Comparison of ENCODE assay signal across 8 mouse cellular contexts in the genomic region with DNA sequence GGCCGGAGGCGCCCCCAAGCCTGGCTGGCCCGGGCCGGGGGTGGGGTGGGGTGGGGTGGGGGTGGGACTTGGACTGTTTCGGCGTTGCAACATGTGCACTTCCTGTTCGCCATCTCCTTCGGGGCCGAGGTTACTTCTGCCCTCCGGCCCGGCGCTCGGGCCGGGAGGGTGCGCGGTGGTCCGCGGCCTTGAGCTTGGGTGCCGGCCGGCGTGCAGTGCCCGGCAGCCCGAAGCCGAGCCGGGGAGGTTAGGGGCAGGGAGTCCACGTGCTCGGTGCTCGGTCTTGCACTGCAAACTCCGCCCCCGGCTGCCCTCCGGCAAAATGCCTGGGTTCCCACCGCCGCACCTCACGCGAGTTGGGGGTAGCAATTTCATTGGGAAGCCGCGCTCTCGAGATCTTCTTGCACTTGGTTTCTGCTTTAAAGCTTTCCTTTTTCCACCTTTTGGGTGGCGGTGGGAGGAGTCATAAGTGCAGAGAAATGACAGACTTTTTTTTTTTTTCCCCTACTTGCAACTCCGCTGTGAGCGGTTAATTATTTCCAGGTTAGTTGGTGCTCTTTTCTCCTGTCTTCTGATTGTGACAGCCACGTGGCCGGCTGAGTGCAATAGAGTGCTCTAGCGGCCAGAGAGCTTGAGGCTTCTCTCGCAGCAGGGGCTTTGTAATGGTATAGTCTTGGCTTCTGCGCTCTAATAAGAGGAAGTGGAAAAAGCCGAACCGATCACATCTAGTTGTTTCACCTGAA. TPM values are rescaled to one million over a fixed set of nuclear protein-coding genes. Genes with fewer than 3 reads are reported as not detected.
DNase-seq lines count a peak whose midpoint lies in the region; ATAC-seq and TF ChIP-seq lines count a peak whose summit lies in the region.

No protein-coding gene starts in this region.

- H3K4me3 ChIP-seq in MEL (ENCODE audit: control insufficient read depth in 1 of 2, insufficient read depth in 1 of 2, low read depth in 2 of 2, low read length in 2 of 2) = peak overlapping the region; percentile 73 to 99
- H3K4me3 ChIP-seq in forebrain, postnatal 0 days (ENCODE audit: low read depth, low read length) = peak overlapping the region; percentile 91
- H3K4me3 ChIP-seq in lung, postnatal 0 days (ENCODE audit: low read depth, low read length) = peak overlapping the region; percentile 87

- peak in 1 of 2 experiments; percentile 72; a peak in 3 of 4 replicates for TF ChIP-seq POLR2A in MEL (IDR thresholded peaks at IDR 0.05; ENCODE audit: control insufficient read depth in 1 of 2, insufficient read depth in 1 of 2, low read depth in 1 of 2, low read length in 2 of 2, poor library complexity in 1 of 2)

- peak; percentile 93 for DNase-seq in MEL (ENCODE audit: low read depth, low spot score)
- DNase-seq in cerebellum, adult 18-20 months = peak; percentile 76 to 83
- DNase-seq in forebrain, postnatal 0 days = peak; percentile 66
- peak; percentile 33 for DNase-seq in layer of hippocampus, adult 9-11 months
- DNase-seq in lung, postnatal 0 days (ENCODE audit: low spot score) = peak; percentile 82
- peak; percentile 33 for DNase-seq in retina, adult 2 months (ENCODE audit: low read depth, low spot score)
- peak; percentile 72 for DNase-seq in thymus, postnatal 25 days

- H3K4me1 ChIP-seq in MEL (ENCODE audit: control insufficient read depth in 1 of 2, insufficient read depth in 2 of 2, low read length in 2 of 2) = peaks cover 17 to 18% of the 10 kb centered on the region in 2 experiments
- 0 out of 2 replicates have a peak, but pooled peaks cover 3% of the 10 kb centered on the region for H3K4me1 ChIP-seq in forebrain, postnatal 0 days (ENCODE audit: insufficient read depth)
- H3K4me1 ChIP-seq in lung, postnatal 0 days (ENCODE audit: insufficient read depth, low read depth, low read length) = peaks cover 6% of the 10 kb centered on the region; the same call in 1 of the 2 replicates

- TF ChIP-seq RAD21 in MEL (IDR thresholded peaks at IDR 0.05; ENCODE audit: low read depth, low read length) = no peak

- peak overlapping the region; percentile 100 for H3K27ac ChIP-seq in MEL (ENCODE audit: control insufficient read depth, low read depth, low read length)
- H3K27ac ChIP-seq in forebrain, postnatal 0 days (ENCODE audit: low read depth, low read length) = peak overlapping the region; percentile 83
- H3K27ac ChIP-seq in lung, postnatal 0 days (ENCODE audit: low read length) = peak overlapping the region; percentile 96

- no peaks in the 10 kb centered on the region for H3K27me3 ChIP-seq in MEL (ENCODE audit: control insufficient read depth in 1 of 2, insufficient read depth in 2 of 2, low read length in 2 of 2)
- no peaks in the 10 kb centered on the region for H3K27me3 ChIP-seq in forebrain, postnatal 0 days (ENCODE audit: insufficient read depth, low read length)
- no peaks in the 10 kb centered on the region for H3K27me3 ChIP-seq in lung, postnatal 0 days (replicated peaks; ENCODE audit: insufficient read depth, low read length)

- TF ChIP-seq CTCF in MEL (IDR thresholded peaks at IDR 0.05 in 2 of 3, conservative IDR thresholded peaks at IDR 0.05 in 1 of 3; ENCODE audit: control insufficient read depth in 1 of 3, insufficient read depth in 1 of 3, low read depth in 2 of 3, low read length in 3 of 3, poor library complexity in 1 of 3, severe bottlenecking in 1 of 3) = no peak
- 0 out of 2 replicates have a peak, but pooled peaks have one; percentile 11 for TF ChIP-seq CTCF in forebrain, postnatal 0 days (IDR thresholded peaks at IDR 0.05; ENCODE audit: low read depth)
- peak; percentile 14; the same call in 1 of the 2 replicates for TF ChIP-seq CTCF in lung, postnatal 0 days (IDR thresholded peaks at IDR 0.05)

- 0 out of 4 replicates have a peak, but pooled peaks of 1 of the 2 experiments have one; percentile 30 for TF ChIP-seq EP300 in MEL (IDR thresholded peaks at IDR 0.05; ENCODE audit: low read depth in 1 of 2, low read length in 2 of 2)
- no peak for TF ChIP-seq EP300 in lung, postnatal 0 days (IDR thresholded peaks at IDR 0.05)

- H3K79me2 ChIP-seq in MEL (ENCODE audit: control insufficient read depth, insufficient read depth, low read length, poor library complexity) = peaks cover 50% of the 10 kb centered on the region

- H3K4me2 ChIP-seq in forebrain, postnatal 0 days (ENCODE audit: low read depth) = peak overlapping the region; percentile 80
- H3K4me2 ChIP-seq in lung, postnatal 0 days (replicated peaks; ENCODE audit: low read depth, low read length) = peak overlapping the region; percentile 77

- H3K9ac ChIP-seq in MEL (ENCODE audit: control insufficient read depth, low read depth, low read length, poor library complexity, severe bottlenecking) = peak overlapping the region; percentile 88
- peak overlapping the region; percentile 76 for H3K9ac ChIP-seq in forebrain, postnatal 0 days
- peak overlapping the region; percentile 89 for H3K9ac ChIP-seq in lung, postnatal 0 days (replicated peaks; ENCODE audit: low read depth)

- under 1% methylated on average over 48 of the region's 48 CpGs for WGBS in forebrain, postnatal 0 days
- 1% methylated on average over 41 of the region's 48 CpGs for WGBS in lung, postnatal 0 days

- ATAC-seq in forebrain, postnatal 0 days = peak; percentile 16
- peak; percentile 66 to 71 for ATAC-seq in hematopoietic stem cell, adult 5-6 weeks (replicated peaks in 1 of 2; ENCODE audit: insufficient read depth in 1 of 2, low FRiP score in 2 of 2, low TSS enrichment in 1 of 2, low read depth in 1 of 2, poor library complexity in 2 of 2, severe bottlenecking in 2 of 2)
- peak; percentile 44 for ATAC-seq in lung, postnatal 0 days

- no peaks in the 10 kb centered on the region for H3K9me3 ChIP-seq in MEL (replicated peaks; ENCODE audit: insufficient read depth, low read length)
- H3K9me3 ChIP-seq in forebrain, postnatal 0 days (ENCODE audit: low read length) = no peaks in the 10 kb centered on the region
- no peaks in the 10 kb centered on the region for H3K9me3 ChIP-seq in lung, postnatal 0 days (ENCODE audit: low read length)

- peaks cover 2 to 35% of the 10 kb centered on the region in 2 experiments for H3K36me3 ChIP-seq in MEL (ENCODE audit: control insufficient read depth in 1 of 2, insufficient read depth in 2 of 2, low read length in 2 of 2)
- no peaks in the 10 kb centered on the region for H3K36me3 ChIP-seq in forebrain, postnatal 0 days (ENCODE audit: insufficient read depth)
- no peaks in the 10 kb centered on the region for H3K36me3 ChIP-seq in lung, postnatal 0 days (ENCODE audit: insufficient read depth, low read length)

TF ChIP-seq in MEL, 35 proteins besides CTCF, POLR2A, EP300 and RAD21:
- TF ChIP-seq ETS1 (IDR thresholded peaks at IDR 0.05; ENCODE audit: low read depth, low read length) (peak; percentile 68), ZC3H11A (IDR thresholded peaks at IDR 0.05; ENCODE audit: low read depth, low read length) (no peak), MAZ (IDR thresholded peaks at IDR 0.05; ENCODE audit: low read depth, low read length) (0 out of 2 replicates have a peak, but pooled peaks have one; percentile 24), MYB (IDR thresholded peaks at IDR 0.05; ENCODE audit: low read depth, low read length) (no peak), MAX (IDR thresholded peaks at IDR 0.05; ENCODE audit: low read length) (peak; percentile 98), POLR2AphosphoS5 (IDR thresholded peaks at IDR 0.05; ENCODE audit: borderline replicate concordance, low read depth, low read length) (no peak), SMC3 (IDR thresholded peaks at IDR 0.05; ENCODE audit: low read depth, low read length) (no peak), ZMIZ1 (IDR thresholded peaks at IDR 0.05; ENCODE audit: low read depth, low read length) (no peak), ZNF384 (IDR thresholded peaks at IDR 0.05; ENCODE audit: low read depth, low read length) (peak; percentile 92), POLR2AphosphoS2 (IDR thresholded peaks at IDR 0.05; ENCODE audit: low read length) (peak; percentile 25; the same call in 1 of the 2 replicates), HCFC1 (IDR thresholded peaks at IDR 0.05; ENCODE audit: low read depth, low read length) (peak; percentile 58), BHLHE40 (IDR thresholded peaks at IDR 0.05; ENCODE audit: borderline replicate concordance, low read depth, low read length) (peak; percentile 24; the same call in 1 of the 2 replicates), GABPA (IDR thresholded peaks at IDR 0.05; ENCODE audit: low read depth, low read length) (no peak), ZKSCAN1 (IDR thresholded peaks at IDR 0.05; ENCODE audit: low read depth, low read length) (no peak), TAL1 (IDR thresholded peaks at IDR 0.05; ENCODE audit: low read length) (no peak), TBP (IDR thresholded peaks at IDR 0.05; ENCODE audit: low read depth, low read length) (peak; percentile 85), CHD1 (IDR thresholded peaks at IDR 0.05; ENCODE audit: low read depth, low read length) (no peak; the same call in 1 of the 2 replicates), TCF12 (IDR thresholded peaks at IDR 0.05; ENCODE audit: low read depth, low read length) (0 out of 2 replicates have a peak, but pooled peaks have one; percentile 2), NELFE (IDR thresholded peaks at IDR 0.05; ENCODE audit: low read depth, low read length) (0 out of 2 replicates have a peak, but pooled peaks have one; percentile 32), MXI1 (IDR thresholded peaks at IDR 0.05; ENCODE audit: low read depth, low read length) (peak; percentile 100), MYC (IDR thresholded peaks at IDR 0.05; ENCODE audit: low read depth, low read length) (peak; percentile 97), USF1 (IDR thresholded peaks at IDR 0.05; ENCODE audit: low read depth, low read length) (peak; percentile 80), SIN3A (IDR thresholded peaks at IDR 0.05; ENCODE audit: low read length) (peak; percentile 98)
TF ChIP-seq in MEL: peak in this region for 14.

RNA-seq across cellular contexts. Expression of gene Foxn2, which starts 1.1 kb away (rescaled TPM):
- total RNA-seq in MEL (2012; rRNA removed) = 20.9 and 21.7 TPM in 2 replicates
- polyA plus RNA-seq in MEL (2012; ENCODE audit: insufficient read depth in 1 of 2, insufficient read length in 2 of 2, low read depth in 1 of 2, low replicate concordance in 2 of 2, missing spikeins in 1 of 2) = 100 to 1,000 TPM in 1 of 2 experiments, 10 to 100 TPM in 1; 20.0 to 133 TPM
- total RNA-seq in forebrain, postnatal 0 days (2014; rRNA removed) = 11.2 and 11.5 TPM in 2 replicates
- 4.3 and 5.0 TPM in 2 replicates for polyA plus RNA-seq in forebrain, postnatal 0 days (2015; fragmentation: Nextera tagmentation; extraction: Ambion mirVana)
- 34.3 and 37.3 TPM in 2 replicates for total RNA-seq in hematopoietic stem cell, adult 5-6 weeks (2017)
- polyA plus RNA-seq in lung, postnatal 0 days (2015; fragmentation: Nextera tagmentation; extraction: Ambion mirVana) = 13.6 and 14.9 TPM in 2 replicates

Comparison
In these comparisons a context has a peak if more than half of its experiments do, and no peak if none do; other contexts are left out.
1. Peak in every context shown above with its lines: DNase-seq, ATAC-seq, H3K4me3 ChIP-seq and H3K27ac ChIP-seq.
2. DNase-seq: peak in every context shown above with its lines; median percentile 93 in MEL; 82 in lung, postnatal 0 days; 80 in cerebellum, adult 18-20 months; 72 in thymus, postnatal 25 days; 66 in forebrain, postnatal 0 days; 33 in layer of hippocampus, adult 9-11 months; 33 in retina, adult 2 months.
3. CTCF ChIP-seq: peak in forebrain, postnatal 0 days (single experiment) and lung, postnatal 0 days (single experiment); none in MEL (0 of 3).
4. ATAC-seq: peak in every context shown above with its lines; median percentile 68 in hematopoietic stem cell, adult 5-6 weeks; 44 in lung, postnatal 0 days; 16 in forebrain, postnatal 0 days.